ENCODE assay signal across 8 mouse cellular contexts in the genomic region with DNA sequence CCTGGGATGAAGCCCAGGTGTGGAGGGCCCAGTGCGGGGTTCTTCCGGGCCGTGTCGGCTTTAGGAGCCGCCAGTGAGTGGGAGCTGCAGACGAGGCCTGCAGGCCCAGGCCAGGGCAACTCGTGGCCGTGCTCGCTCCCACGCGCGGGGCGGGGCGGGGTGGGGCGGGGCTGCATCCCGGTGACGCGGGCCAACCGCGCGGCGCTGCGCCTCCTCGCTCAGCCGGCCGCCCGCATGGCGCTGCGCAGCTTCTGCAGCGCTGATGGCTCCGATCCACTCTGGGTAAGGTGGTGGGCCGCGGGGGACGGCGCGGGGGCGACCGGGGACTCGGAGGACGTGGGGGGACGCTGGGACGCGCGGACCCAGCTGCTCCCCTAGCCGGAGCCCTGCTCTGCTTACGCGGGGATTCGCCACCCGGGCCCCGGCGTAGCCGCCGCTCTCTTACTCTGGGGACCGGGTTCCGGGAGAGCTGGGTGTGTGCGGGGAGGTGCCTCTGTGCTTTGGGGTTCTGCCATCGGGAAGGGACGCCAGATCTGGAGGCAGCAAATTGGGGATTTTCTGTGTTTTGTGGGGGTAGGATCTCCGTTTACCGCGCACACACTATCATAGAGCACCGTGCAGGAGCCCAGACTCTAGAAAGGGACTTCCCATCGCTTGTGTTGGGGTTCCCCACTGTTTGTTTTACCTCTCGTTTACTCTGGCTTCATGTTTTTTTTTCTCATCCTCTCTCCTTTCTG. TPM values are rescaled to one million over a fixed set of nuclear protein-coding genes. Genes with fewer than 3 reads are reported as not detected.
DNase-seq lines count a peak whose midpoint lies in the region; ATAC-seq and TF ChIP-seq lines count a peak whose summit lies in the region.

A gene (plus strand): TSS at position 197 of the 737 bp plus-strand sequence.

- under 1% methylated on average over 54 of the region's 64 CpGs for WGBS in hindbrain, embryonic 15.5 days

- H3K4me3 ChIP-seq in hindbrain, embryonic 15.5 days, result peak within 1 kb of the TSS; percentile 82
- peak within 1 kb of the TSS; percentile 86 for H3K4me3 ChIP-seq in left cerebral cortex, adult 2 months

- peak; percentile 26 for TF ChIP-seq CTCF in left cerebral cortex, adult 2 months (IDR thresholded peaks at IDR 0.05)

- H3K4me1 ChIP-seq in hindbrain, embryonic 15.5 days (replicated peaks), result peaks cover 10% of the 10 kb centered on the region

- peak within 1 kb of the TSS; percentile 93 for H3K4me2 ChIP-seq in hindbrain, embryonic 15.5 days

- peak within 1 kb of the TSS; percentile 76 for H3K27ac ChIP-seq in hindbrain, embryonic 15.5 days (replicated peaks)
- peak within 1 kb of the TSS; percentile 86 for H3K27ac ChIP-seq in left cerebral cortex, adult 2 months

- intact Hi-C loops in left cerebral cortex, adult 2 months (cut with DNase I), result loop anchor here (2.0 to 5.0 kb wide), 2 partner anchors 45 to 199 kb away; a partner anchor contains a TSS

- no peaks in the 10 kb centered on the region for H3K27me3 ChIP-seq in hindbrain, embryonic 15.5 days

- peak; percentile 69 for DNase-seq in R1 (ENCODE audit: low read depth, low spot score)
- peak; percentile 80 to 84 for DNase-seq in cerebellum, postnatal 36 days
- DNase-seq in gastrocnemius, adult 18-20 months (ENCODE audit: low spot score), result peak; percentile 65
- peak; percentile 83 to 87 for DNase-seq in left cerebral cortex, adult 2 months (ENCODE audit: extremely low spot score in 1 of 2, low spot score in 2 of 2)
- peak; percentile 76 to 79 for DNase-seq in right cerebral cortex, adult 2 months (ENCODE audit: low spot score in 2 of 2)
- peak; percentile 20 for DNase-seq in urinary bladder, postnatal 10 days (ENCODE audit: low spot score)

- peak; percentile 97 for ATAC-seq in hindbrain, embryonic 15.5 days (ENCODE audit: low FRiP score, low read depth)
- peak; percentile 78 for ATAC-seq in megakaryocyte, adult 5-6 weeks (ENCODE audit: poor library complexity, severe bottlenecking)

- H3K9me3 ChIP-seq in hindbrain, embryonic 15.5 days, result no peaks in the 10 kb centered on the region

- H3K36me3 ChIP-seq in hindbrain, embryonic 15.5 days, result no peaks in the 10 kb centered on the region

- H3K9ac ChIP-seq in hindbrain, embryonic 15.5 days, result peak within 1 kb of the TSS; percentile 78

RNA-seq across cellular contexts. Expression of the gene that starts here (rescaled TPM):
- 10 to 100 TPM; 22.5 to 23.7 TPM for total RNA-seq in gastrocnemius, adult 18-20 months (2021)
- 8.1 and 9.8 TPM in 2 replicates for polyA plus RNA-seq in hindbrain, embryonic 15.5 days (2015; fragmentation: Nextera tagmentation; extraction: Ambion mirVana)
- total RNA-seq in left cerebral cortex, adult 2 months (2021), result 10 to 100 TPM; 16.4 to 18.4 TPM
- 13.3 and 18.0 TPM in 2 replicates for total RNA-seq in megakaryocyte, adult 5-6 weeks (2015)
- 16.6 and 17.4 TPM in 2 replicates for total RNA-seq in megakaryocyte, adult 5-6 weeks (2017)

Comparison
In these comparisons a context has a peak if more than half of its experiments do, and no peak if none do; other contexts are left out.
1. Peak in every context shown above with its lines: DNase-seq, ATAC-seq, H3K4me3 ChIP-seq and H3K27ac ChIP-seq.
2. DNase-seq: peak in every context shown above with its lines; median percentile 85 in left cerebral cortex, adult 2 months; 82 in cerebellum, postnatal 36 days; 78 in right cerebral cortex, adult 2 months; 69 in R1; 65 in gastrocnemius, adult 18-20 months; 20 in urinary bladder, postnatal 10 days.